Mouse (Mus musculus) bone marrow macrophage, adult 2 months (primary cell): Measurements from ENCODE around the gene Cbx3.

Experiments
- CTCF ChIP-seq: IDR thresholded peaks from 2 replicates; pipeline ENCODE4 v1.5.1; 2012; ENCODE audit warnings: low read depth, mild to moderate bottlenecking, low read length, moderate library complexity
- POLR2A ChIP-seq: IDR thresholded peaks from 2 replicates; pipeline ENCODE4 v1.6.1; 2012; ENCODE audit warnings: mild to moderate bottlenecking, low read depth, low read length, borderline replicate concordance

DNA sequence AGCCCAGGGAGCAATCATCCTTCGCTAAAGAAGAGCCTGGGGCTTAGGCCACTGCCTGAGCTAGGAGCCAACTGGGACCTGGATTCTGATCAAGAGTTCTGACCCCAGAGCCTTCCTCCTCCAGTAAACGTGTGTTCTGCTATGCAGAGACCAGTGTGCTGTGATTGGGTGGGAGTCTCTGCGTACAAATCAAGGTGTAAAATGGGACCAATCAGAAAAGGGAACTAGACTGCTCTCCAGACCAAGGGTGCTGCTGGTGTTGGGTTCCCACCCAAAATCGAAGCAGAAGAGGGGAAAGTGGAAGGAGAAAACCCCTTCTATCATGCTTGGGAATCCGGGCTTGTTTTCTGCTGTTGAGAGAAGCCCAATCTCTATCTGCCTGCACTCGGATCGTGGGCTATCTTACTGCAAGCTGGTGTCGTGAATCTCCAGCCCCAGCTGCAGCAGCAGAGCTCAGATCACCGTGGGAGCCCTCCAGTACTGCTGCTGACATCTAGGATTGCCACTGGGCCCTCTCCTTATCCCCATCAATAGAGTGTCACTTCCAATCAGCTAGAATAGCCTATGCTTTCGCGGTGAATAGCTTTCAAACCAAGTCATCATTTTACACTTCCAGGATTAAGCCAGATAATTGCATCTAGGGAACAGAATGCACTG is 46.6 kb upstream of the Cbx3 start:
- no peak for TF ChIP-seq CTCF
- TF ChIP-seq POLR2A = no peak
